Mouse (Mus musculus) hindbrain, postnatal 0 days (tissue): ENCODE data around the gene Stat3. TPM values are rescaled to one million over a fixed set of nuclear protein-coding genes. Genes with fewer than 3 reads are reported as not detected.

ENCODE experiments used
- ATAC-seq: fragments of 200-750 bp; cut with Nextera tagmentation; 2 replicates; pipeline ENCODE4 v1.8.0; 2017; ENCODE audit warnings: mild to moderate bottlenecking, moderate TSS enrichment, moderate library complexity
- DNase-seq: peaks from one replicate; pipeline ENCODE4 v3.0.0-alpha.2; 2015; ENCODE audit warnings: low spot score
- H3K27ac ChIP-seq: fragments of 300-500 bp; sonication (generic); 2 replicates; pipeline ENCODE4 v1.5.1; 2014; ENCODE audit warnings: mild to moderate bottlenecking
- H3K27me3 ChIP-seq: fragments of 300-500 bp; sonication (generic); 2 replicates; pipeline ENCODE4 v1.6.1; 2014; ENCODE audit warnings: low read length, mixed read lengths; ENCODE audit not compliant: insufficient read depth
- H3K36me3 ChIP-seq: fragments of 300-500 bp; sonication (generic); 2 replicates; pipeline ENCODE4 v1.6.1; 2014; ENCODE audit warnings: low read length, mixed read lengths; ENCODE audit not compliant: insufficient read depth
- H3K4me1 ChIP-seq: fragments of 300-500 bp; sonication (generic); 2 replicates; pipeline ENCODE4 v1.6.1; 2014; ENCODE audit warnings: antibody characterized with exemption, low read length, mixed read lengths; ENCODE audit not compliant: insufficient read depth
- H3K4me2 ChIP-seq: fragments of 300-500 bp; sonication (generic); 2 replicates; pipeline ENCODE4 v1.6.1; 2014; ENCODE audit warnings: low read depth, mild to moderate bottlenecking, low read length, moderate library complexity, mixed read lengths
- H3K4me3 ChIP-seq: fragments of 300-500 bp; sonication (generic); 2 replicates; pipeline ENCODE4 v1.5.1; 2014; ENCODE audit warnings: low read length
- H3K9ac ChIP-seq: fragments of 300-500 bp; sonication (generic); replicated peaks from 2 replicates; pipeline ENCODE4 v1.6.1; 2014; ENCODE audit warnings: mild to moderate bottlenecking, low read length, moderate library complexity, mixed read lengths
- H3K9me3 ChIP-seq: fragments of 300-500 bp; sonication (generic); 2 replicates; pipeline ENCODE4 v1.6.1; 2016; ENCODE audit warnings: low read length, mixed read lengths
- CTCF ChIP-seq: IDR thresholded peaks from 2 replicates; pipeline ENCODE4 v1.5.1; 2016; ENCODE audit warnings: antibody characterized with exemption, control low read depth, low read depth
- WGBS: fragments of 180-500 bp; shearing (Covaris S2); extraction: QIAGEN DNeasy Blood & Tissue Kit; methylation state at CpG from one replicate; pipeline ENCODE4 v1.1.7; 2014; 5-methylcytosine and 5-hydroxymethylcytosine counted together
- polyA plus RNA-seq: library from polyadenylated mRNA; unstranded; fragments of >200 nt; fragmentation: Nextera tagmentation; extraction: Ambion mirVana; gene quantifications from 2 replicates; pipeline ENCODE4 v1.2.1, GENCODE M21; 2015
- total RNA-seq: library from RNA; depleted of rRNA; stranded (reverse); fragments of >200 nt; gene quantifications from 2 replicates; pipeline ENCODE4 v1.2.3, GENCODE M21; 2014

Stat3 gene
- total and polyA plus RNA-seq, 2 experiments from 2014 or later = 43.4 to 49.7 TPM

DNA sequence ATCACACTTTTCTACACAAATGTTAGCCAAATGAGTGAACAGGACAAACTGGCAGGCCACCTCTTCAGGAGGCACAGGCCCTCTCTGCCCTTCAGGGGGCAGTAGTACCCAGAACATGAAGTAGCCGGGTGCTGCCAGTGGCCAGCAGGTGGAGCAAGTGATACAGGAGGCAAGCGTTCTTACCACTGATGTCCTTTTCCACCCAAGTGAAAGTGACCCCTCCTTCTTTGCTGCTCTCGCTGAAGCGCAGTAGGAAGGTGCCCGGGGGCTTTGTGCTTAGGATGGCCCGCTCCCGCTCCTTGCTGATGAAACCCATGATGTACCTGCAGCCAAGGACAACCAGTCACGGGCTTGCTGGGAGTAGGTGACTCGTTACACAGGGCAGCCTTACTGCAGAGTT, 45.9 kb downstream of the Stat3 start:
- Histone ChIP-seq H3K9ac (no peak overlapping the region), H3K27me3 (no peaks in the 10 kb centered on the region), H3K27ac (no peak overlapping the region), H3K36me3 (peaks cover 8% of the 10 kb centered on the region; the same call in 1 of the 2 replicates), H3K4me1 (no peaks in the 10 kb centered on the region), H3K9me3 (no peaks in the 10 kb centered on the region), H3K4me3 (no peak overlapping the region), H3K4me2 (no peak overlapping the region)
- peak; percentile 83 for ATAC-seq
- TF ChIP-seq CTCF = peak; percentile 100
- WGBS = 24% methylated on average over 9 of the region's 9 CpGs
- peak; percentile 92 for DNase-seq

DNA sequence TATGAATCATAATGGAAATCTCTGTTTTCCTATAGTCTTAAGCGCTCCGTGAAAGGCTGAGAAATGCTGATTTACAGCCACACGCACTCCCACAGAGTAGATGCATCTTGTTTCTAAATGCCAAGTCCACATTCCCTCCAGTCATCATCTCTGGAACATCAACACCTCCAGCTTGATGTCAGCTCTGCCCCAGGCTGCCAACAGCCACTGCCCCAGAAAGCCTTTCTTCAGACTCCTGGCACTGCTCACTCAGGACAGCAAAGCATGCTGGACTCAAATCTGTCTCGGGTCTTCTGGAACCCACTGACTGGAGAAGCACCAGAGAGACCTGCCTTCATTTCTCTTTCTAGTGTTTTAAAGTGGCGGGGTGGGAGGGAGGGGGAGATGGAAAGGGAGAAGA, 46.9 kb downstream of the Stat3 start:
- Histone ChIP-seq H3K9ac (no peak overlapping the region), H3K36me3 (peaks cover 17% of the 10 kb centered on the region; the same call in 1 of the 2 replicates), H3K4me2 (no peak overlapping the region), H3K9me3 (no peaks in the 10 kb centered on the region), H3K27ac (no peak overlapping the region), H3K4me1 (no peaks in the 10 kb centered on the region), H3K4me3 (no peak overlapping the region), H3K27me3 (no peaks in the 10 kb centered on the region)
- ATAC-seq (no peak), DNase-seq (no peak)
- 87% methylated on average over 5 of the region's 5 CpGs for WGBS
- no peak for TF ChIP-seq CTCF

DNA sequence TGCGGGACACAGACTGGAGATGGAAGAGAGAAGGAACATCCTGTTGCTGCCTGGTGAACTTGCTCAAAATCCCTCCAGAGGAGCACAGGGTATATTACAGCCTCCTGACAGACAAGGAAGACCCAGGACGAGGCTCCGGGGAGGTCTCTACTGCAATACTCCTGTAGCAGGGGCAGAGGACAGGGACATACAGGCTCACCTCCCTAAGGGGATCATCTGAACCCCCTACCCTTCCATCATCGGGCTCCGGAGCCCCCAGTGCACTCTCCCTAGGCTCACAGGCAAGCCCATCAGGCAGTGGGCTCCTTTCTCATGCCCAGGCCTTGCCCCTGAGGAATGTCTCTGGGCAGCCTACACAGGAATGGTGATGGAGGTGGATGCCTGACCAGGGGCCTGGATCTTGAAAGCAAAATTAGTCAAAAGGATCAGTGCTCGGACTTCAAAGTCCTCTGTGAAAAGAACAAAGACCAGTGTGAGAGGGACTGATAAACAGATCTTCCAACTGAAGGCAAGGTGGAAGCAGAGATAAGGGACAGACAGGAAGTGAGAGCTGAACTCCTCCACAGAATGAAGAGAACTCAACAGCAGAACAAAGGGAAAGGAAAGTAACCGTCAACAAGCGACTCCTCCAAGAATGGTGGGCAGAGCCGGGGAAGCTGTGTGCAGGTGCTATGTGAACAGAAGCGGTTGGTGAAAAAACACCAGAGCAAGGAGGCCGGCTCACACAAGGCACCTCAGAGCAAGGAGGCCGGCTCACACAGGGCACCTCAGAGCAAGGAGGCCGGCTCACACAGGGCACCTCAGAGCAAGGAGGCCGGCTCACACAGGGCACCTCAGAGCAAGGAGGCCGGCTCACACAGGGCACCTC, 47.9 kb downstream of the Stat3 start:
- 81% methylated on average over 14 of the region's 15 CpGs for WGBS
- no peaks in the 10 kb centered on the region for H3K9me3 ChIP-seq
- peaks cover 23% of the 10 kb centered on the region; the same call in 1 of the 2 replicates for H3K36me3 ChIP-seq
- H3K4me3 ChIP-seq = no peak overlapping the region
- H3K27ac ChIP-seq = no peak overlapping the region
- H3K4me2 ChIP-seq = no peak overlapping the region
- H3K4me1 ChIP-seq = no peaks in the 10 kb centered on the region
- peak; percentile 24 for TF ChIP-seq CTCF
- ATAC-seq (no peak), DNase-seq (no peak)
- H3K9ac ChIP-seq = no peak overlapping the region; the same call in 1 of the 2 replicates
- H3K27me3 ChIP-seq = no peaks in the 10 kb centered on the region

DNA sequence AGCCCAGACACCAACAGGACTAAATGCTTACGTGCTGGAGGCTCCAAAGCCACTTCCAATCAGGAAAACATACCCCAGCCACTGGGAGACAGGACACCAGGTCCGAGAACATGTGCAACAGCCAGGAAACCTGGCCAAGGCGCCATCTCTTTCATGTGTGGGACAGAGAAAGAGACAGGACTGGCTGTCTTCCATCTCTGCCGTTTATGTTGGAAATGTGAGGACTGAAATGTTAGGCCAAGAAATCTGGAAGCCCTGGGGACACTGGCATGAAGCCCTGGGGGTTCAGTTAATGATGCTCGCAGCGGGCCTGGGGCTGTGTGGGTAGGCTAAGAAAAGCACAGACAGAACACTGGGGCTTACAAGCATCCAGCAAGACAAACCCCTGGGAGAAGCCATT, 48.9 kb downstream of the Stat3 start:
- no peak overlapping the region for H3K4me3 ChIP-seq
- H3K9me3 ChIP-seq = no peaks in the 10 kb centered on the region
- no peak overlapping the region for H3K27ac ChIP-seq
- H3K4me2 ChIP-seq = no peak overlapping the region
- 45% methylated on average over 6 of the region's 6 CpGs for WGBS
- H3K4me1 ChIP-seq = no peaks in the 10 kb centered on the region
- H3K36me3 ChIP-seq = peaks cover 23% of the 10 kb centered on the region; the same call in 1 of the 2 replicates
- no peak for TF ChIP-seq CTCF
- H3K9ac ChIP-seq = no peak overlapping the region
- peak; percentile 48 for DNase-seq
- ATAC-seq = no peak
- no peaks in the 10 kb centered on the region for H3K27me3 ChIP-seq

DNA sequence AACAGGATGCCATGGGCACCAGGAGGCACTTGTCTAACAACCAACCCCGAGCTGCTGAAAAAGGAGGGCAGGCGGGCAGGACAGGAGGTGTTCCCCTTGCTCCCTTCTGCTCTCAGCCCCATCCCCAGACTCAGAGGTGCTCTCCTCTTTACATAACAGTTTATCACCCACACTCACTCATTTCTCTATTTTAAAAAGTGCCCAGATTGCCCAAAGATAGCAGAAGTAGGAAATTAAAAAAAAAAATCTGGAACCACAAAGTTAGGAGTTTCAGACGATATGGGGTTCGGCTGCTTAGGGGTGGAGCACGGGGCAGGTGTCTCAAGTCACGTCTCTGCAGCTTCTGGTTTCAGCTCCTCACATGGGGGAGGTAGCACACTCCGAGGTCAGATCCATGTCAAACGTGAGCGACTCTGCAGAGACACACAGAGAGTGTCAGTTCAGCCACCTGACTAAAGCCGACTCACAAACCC, 51.0 kb downstream of the Stat3 start:
- Histone ChIP-seq H3K27me3 (no peaks in the 10 kb centered on the region), H3K4me2 (no peak overlapping the region), H3K9me3 (no peaks in the 10 kb centered on the region), H3K4me1 (no peaks in the 10 kb centered on the region), H3K27ac (no peak overlapping the region), H3K9ac (no peak overlapping the region), H3K4me3 (no peak overlapping the region), H3K36me3 (peaks cover 23% of the 10 kb centered on the region; the same call in 1 of the 2 replicates)
- ATAC-seq (no peak), DNase-seq (no peak)
- TF ChIP-seq CTCF = no peak
- WGBS = 83% methylated on average over 10 of the region's 10 CpGs

DNA sequence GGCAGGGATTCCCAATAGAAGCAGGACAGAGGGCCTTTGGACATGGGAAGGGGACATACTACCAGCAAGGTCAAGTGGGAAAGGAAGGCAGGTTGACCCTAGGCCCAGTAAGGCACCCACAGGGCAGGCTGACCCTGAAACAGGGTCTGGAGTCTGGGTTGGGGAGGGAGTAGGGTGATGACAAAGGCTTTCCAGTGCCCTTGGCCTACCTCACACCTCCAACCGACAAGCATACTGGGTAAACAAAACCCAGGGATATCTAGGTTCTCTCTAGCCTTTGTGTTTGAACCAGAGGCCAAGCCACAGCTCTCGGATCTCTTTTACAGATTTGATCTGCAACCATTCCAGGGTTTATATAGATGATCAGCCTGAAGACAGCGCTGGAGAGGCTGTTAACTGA, 51.6 kb downstream of the Stat3 start:
- DNase-seq = no peak
- 83% methylated on average over 3 of the region's 3 CpGs for WGBS
- TF ChIP-seq CTCF = no peak

DNA sequence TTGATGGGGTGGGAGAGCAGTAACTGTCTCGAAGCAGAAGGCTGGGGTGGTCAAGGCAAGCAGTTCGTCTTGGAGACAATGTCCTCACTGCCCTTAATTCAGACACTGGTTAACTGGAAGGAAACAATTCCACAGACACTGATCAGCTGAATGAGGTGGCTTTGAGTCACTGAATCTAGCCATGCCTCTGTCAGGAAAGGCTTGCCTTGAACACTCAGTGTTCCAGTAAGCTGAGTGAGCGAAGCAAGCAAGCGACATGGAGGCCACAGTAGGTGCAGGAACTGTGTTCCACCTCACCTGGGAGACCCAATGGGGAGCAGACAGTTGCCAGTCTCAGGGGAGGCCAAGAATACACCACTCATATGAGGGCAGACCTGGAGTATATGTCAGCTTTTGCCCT, 52.1 kb downstream of the Stat3 start:
- Histone ChIP-seq H3K9me3 (no peaks in the 10 kb centered on the region), H3K4me3 (no peak overlapping the region), H3K4me2 (no peak overlapping the region), H3K4me1 (no peaks in the 10 kb centered on the region), H3K27ac (no peak overlapping the region), H3K9ac (no peak overlapping the region), H3K27me3 (no peaks in the 10 kb centered on the region), H3K36me3 (peaks cover 23% of the 10 kb centered on the region; the same call in 1 of the 2 replicates)
- 86% methylated on average over 4 of the region's 4 CpGs for WGBS
- ATAC-seq (no peak), DNase-seq (no peak)
- TF ChIP-seq CTCF = no peak

More for the DNA sequence above, 51.6 kb downstream of the Stat3 start:
- Histone ChIP-seq H3K27ac (no peak overlapping the region), H3K36me3 (peaks cover 23% of the 10 kb centered on the region; the same call in 1 of the 2 replicates), H3K9me3 (no peaks in the 10 kb centered on the region), H3K9ac (no peak overlapping the region), H3K4me1 (no peaks in the 10 kb centered on the region), H3K4me2 (no peak overlapping the region), H3K4me3 (no peak overlapping the region), H3K27me3 (no peaks in the 10 kb centered on the region)
- no peak for ATAC-seq
